Mouse (Mus musculus) lung, postnatal 10 days (tissue): ENCODE results near the gene Sipa1l3.
A peak's percentile ranks its signal among the peaks of the same experiment; 100 is the strongest.

Source experiments
- DNase-seq: peaks from one replicate; pipeline ENCODE4 v3.0.0; 2021

Gene Sipa1l3

GRCm38 (mm10) chr7:29441151-29441550 lies 77.3 kb downstream of the Sipa1l3 start:
- no peak for DNase-seq

GRCm38 (mm10) chr7:29438655-29439282 lies 79.7 kb downstream of the Sipa1l3 start:
- DNase-seq = peak; percentile 40

GRCm38 (mm10) chr7:29438204-29438603 lies 80.2 kb downstream of the Sipa1l3 start:
- DNase-seq = no peak

DNA sequence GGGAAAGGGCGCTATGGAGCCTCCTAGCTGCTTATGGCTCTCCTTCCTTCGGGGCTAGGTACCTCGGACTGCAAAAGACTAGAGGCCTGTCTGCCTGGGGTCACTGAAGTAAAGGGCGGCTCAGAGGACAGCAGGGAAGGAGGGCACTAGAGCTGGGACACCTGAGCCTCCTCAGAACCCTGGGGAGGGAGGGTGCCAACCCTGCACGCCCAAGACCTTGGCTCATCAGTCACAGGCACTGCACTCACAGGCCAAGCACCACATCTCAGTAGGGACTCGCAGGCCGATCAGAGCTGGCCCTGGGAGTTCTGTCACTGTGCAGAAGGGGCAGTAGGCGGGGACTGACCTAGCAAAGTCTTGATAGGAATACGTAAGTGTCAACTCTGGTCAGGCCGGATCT lies 81.4 kb downstream of the Sipa1l3 start:
- no peak for DNase-seq

DNA sequence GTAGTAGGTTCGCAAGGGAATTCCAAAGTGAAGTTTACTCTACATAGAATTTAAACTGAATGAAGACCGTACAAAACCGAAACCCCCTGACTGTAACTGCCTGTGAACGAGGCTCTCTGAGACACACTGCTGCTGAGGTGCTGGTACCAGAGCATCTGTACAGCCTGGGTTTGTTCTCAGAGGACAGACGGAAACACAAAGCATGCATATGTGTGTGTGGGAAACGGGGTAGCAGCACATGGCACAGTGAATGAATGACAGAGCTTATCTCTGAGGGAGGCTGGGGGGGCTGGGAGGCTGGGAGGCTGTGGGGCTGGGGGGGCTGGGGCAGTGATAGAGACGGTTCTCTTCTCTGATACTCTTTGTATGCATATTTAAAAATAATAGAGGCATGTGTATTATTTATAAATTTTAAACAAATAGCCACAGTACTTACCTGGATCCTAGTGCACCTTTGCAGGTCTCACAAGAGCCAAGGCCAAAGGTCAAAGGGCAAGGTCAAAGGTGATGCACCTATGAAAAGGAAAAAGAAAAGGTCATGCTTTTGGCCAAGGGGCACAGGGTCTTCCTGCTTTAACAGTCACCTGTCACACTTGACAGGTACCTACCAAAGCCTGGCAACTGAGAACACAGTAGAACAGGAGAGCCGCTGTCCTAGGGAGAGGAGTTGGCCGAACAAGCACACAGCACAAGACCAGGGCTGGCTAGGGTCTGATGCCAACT lies 84.0 kb downstream of the Sipa1l3 start:
- DNase-seq = no peak

DNA sequence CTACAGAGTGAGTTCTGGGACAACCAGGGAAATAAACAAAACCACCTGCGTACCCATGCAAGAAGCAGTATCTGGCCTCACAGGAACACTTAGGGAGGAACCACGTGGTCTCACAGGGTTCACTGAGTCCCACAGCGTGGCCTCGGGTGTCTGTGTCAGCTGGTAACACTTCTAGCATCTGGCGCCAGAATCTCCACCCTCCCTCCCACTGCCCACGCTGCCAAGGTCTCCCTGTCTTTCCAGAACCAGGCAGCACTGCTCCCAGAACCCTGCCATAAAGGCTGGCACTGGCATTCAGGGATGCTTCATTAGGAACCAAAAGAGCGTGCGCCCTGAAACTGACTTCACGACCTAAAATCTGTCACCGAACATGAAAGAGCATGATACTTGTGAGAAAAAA lies 84.7 kb downstream of the Sipa1l3 start:
- no peak for DNase-seq

DNA sequence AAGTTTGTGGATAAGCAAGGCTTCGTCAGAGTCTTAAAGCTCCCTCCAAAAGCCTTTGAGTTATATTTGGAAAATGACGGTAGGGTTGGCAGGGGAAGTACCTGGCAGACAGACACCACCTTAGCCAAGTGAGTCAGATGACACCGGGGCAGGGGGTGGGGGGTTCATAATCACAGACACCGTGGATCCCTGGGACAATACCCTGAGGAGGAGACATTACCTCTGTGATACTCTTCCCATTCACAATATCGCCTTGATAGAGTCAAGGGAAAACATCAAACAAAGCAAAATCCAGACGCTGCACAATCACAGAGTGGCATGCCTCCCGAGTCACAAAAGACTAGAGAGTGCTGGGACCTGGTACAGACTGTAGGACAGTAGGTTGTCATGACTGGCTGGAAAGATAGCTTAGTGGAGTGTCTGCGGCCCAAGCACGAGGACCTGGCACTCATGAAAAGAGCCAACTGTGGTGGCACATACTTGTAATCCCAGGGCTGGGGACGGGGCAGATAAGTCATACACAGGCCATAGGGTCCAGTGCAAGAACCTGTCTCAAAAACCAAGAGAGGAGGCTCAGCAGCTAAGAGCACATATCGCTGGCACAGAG lies 85.4 kb downstream of the Sipa1l3 start:
- no peak for DNase-seq

GRCm38 (mm10) chr7:29432180-29432946 lies 86.1 kb downstream of the Sipa1l3 start:
- peak; percentile 67 for DNase-seq

- peak; percentile 78 for DNase-seq
Measured at GRCm38 (mm10) chr7:29430739-29431211, 87.7 kb downstream of the Sipa1l3 start.

- no peak for DNase-seq
Measured at GRCm38 (mm10) chr7:29426056-29426455, 92.4 kb downstream of the Sipa1l3 start.

DNA sequence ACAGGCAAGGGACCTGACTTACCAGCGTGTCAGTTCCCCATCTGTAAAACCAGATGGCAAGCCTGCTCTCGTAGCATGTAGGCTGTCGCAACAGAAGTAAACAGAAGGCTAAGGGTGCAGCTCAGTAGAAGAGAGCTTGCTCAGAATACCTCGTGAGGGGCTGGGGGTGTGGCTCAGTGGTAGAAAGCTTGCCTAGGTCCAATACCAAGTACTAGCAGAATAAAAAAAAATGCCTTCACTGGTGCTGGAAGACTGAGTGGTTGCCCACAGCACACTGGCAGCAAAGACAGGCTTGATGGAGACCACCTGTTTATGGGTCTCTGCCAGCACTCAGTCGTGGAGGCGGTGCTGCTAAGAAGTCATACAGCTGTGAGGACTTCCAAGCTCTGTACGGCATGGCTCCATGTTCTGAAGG lies 93.0 kb downstream of the Sipa1l3 start:
- peak; percentile 69 for DNase-seq

- peak; percentile 84 for DNase-seq
Measured at GRCm38 (mm10) chr7:29424690-29425089, 93.8 kb downstream of the Sipa1l3 start.

GRCm38 (mm10) chr7:29421909-29422244 lies 96.6 kb downstream of the Sipa1l3 start:
- no peak for DNase-seq

GRCm38 (mm10) chr7:29421240-29421908 lies 97.1 kb downstream of the Sipa1l3 start:
- DNase-seq = no peak

GRCm38 (mm10) chr7:29419836-29420235 lies 98.6 kb downstream of the Sipa1l3 start:
- no peak for DNase-seq

GRCm38 (mm10) chr7:29418231-29418630 lies 100.2 kb downstream of the Sipa1l3 start:
- DNase-seq = peak; percentile 77

DNA sequence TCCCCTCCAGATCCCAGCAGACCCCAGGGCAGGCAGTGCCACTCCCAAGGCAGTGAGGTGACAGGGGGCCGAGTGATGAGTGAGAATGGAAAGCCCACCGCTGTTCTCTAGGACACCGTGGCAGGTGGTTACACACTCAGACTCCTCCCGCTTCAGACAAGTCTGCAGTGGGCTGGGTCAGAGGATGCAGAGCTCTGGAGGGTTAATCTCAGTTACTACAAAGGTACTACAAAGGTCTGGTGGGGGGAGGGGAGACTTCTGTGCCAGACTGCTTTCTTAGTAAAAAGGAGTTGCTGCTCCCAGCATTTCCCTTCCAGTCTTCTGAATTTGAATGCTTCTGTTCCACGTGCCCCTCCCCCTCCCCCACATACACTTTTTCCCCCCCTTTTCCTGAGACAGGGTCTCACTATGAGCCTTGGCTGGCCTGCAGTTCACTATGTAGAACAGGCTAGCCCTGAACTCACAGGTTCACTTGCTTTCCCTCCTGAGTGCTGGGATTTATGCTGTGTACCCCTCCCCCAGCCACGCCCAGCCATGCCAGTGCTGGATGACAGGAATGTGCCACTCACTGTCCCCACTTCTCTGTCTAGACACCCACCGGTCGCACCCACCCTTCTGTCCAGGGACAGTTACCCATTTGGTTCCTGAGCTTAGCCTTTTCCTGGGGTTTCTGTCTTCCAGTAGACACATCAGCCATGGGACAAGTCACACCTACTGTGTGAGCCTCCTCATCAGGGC lies 100.9 kb downstream of the Sipa1l3 start:
- DNase-seq = no peak

- DNase-seq = peak; percentile 67
Measured at GRCm38 (mm10) chr7:29416906-29417305, 101.5 kb downstream of the Sipa1l3 start.

DNA sequence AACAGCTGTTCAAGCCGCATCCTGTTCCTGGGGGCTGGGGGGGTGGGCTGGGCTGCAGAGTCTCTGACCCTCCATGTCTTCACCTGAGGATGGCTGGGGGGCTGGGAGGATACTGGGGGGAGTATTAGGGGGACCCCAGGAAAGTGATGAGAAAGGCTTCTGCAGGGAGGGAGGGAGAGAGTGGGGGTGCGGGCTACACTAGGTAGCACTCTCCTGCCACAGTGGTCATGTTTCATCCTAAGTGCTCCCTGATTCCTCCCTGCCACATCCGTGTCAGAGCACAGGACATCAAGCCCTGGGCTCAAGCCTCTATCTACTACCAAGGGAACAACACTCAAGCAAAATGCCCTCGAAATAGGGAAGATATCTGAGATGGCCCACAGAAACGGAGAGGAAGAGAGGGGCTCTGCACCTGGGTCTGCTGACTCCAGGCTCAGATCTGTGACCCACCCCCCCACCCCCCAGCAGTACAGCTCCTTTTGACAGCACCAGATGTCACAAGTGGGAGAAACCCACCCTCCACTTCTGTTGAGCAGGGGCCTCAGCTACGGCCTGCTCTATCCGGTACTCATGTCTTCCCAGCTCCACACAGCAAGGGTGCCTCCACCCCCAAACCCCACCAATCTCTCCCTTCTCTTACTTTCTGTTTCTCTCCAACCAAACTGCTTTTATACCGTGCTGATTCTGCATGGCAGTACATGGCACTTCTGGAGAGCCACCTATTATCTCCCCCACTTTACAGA lies 106.4 kb downstream of the Sipa1l3 start:
- DNase-seq = no peak

DNA sequence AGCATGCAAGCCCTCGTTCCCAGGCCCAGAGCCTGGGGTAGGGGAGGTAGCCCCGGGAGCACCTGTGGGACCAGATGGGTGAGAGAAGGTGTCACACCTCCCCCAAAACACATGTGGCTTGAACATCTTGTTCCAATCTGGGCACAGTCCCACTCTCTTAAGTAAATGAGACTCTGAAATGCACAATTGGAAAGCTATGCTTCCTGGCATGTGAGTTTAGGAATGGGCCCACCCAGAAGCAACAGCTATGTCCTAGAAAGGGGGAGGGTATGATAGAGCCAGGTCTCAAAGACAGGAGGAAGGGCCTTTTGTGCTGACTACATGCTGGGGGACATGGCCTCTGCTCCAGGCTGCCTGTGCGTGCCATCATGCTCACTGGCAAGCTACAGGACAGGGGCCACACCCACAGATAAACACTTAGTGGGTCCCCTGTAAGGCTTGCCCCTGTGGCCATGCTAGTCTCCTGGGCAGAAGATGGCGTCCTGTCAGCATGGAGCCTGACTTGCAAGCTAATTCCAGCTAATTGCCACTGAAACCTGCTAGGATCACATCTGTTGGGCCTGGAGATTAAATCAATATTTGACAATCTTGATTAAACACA lies 107.1 kb downstream of the Sipa1l3 start:
- DNase-seq = peak; percentile 45

- DNase-seq = no peak
Measured at GRCm38 (mm10) chr7:29410402-29410801, 108.0 kb downstream of the Sipa1l3 start.
